Mouse (Mus musculus): Measurements from ENCODE around the gene Stk10.
A peak's percentile ranks its signal among the peaks of the same experiment; 100 is the strongest.
"Not testable (repeated sequence)": the region's sequence is repeated elsewhere in the genome, so short reads cannot be mapped to it uniquely, and the experiment has no call there.

The Stk10 gene

GRCm38 (mm10) chr11:32532765-32533481, at the start of gene Stk10:
Stk10 (plus strand) TSS chr11:32533305.
- DNase-seq (ENCODE audit: low spot score in 2 of 2) = peak; percentile 69 to 80

- no peak for DNase-seq (ENCODE audit: low spot score in 2 of 2)
These were observed 47.8 kb upstream of the Stk10 start for GRCm38 (mm10) chr11:32485290-32485689.

- no peak for DNase-seq (ENCODE audit: low spot score in 2 of 2)
These were observed 46.5 kb upstream of the Stk10 start for GRCm38 (mm10) chr11:32486621-32487020.

GRCm38 (mm10) chr11:32487501-32487900, 45.6 kb upstream of the Stk10 start:
- no peak for DNase-seq (ENCODE audit: low spot score in 2 of 2)

GRCm38 (mm10) chr11:32488344-32488743, 44.8 kb upstream of the Stk10 start:
- no peak for DNase-seq (ENCODE audit: low spot score in 2 of 2)

GRCm38 (mm10) chr11:32488808-32489670, 44.1 kb upstream of the Stk10 start:
- DNase-seq (ENCODE audit: low spot score in 2 of 2) = no peak

- DNase-seq (ENCODE audit: low spot score in 2 of 2) = no peak
These were observed 42.0 kb upstream of the Stk10 start for GRCm38 (mm10) chr11:32491079-32491478.

GRCm38 (mm10) chr11:32493312-32493711, 39.8 kb upstream of the Stk10 start:
- DNase-seq (ENCODE audit: low spot score in 2 of 2) = no peak

GRCm38 (mm10) chr11:32495283-32495682, 37.8 kb upstream of the Stk10 start:
- DNase-seq (ENCODE audit: low spot score in 2 of 2) = no peak

- DNase-seq (ENCODE audit: low spot score in 2 of 2) = peak in 1 of 2 experiments; percentile 39
These were observed 34.2 kb upstream of the Stk10 start for GRCm38 (mm10) chr11:32498757-32499535.

- no peak for DNase-seq (ENCODE audit: low spot score in 2 of 2)
These were observed 33.2 kb upstream of the Stk10 start for GRCm38 (mm10) chr11:32499931-32500330.

- DNase-seq (ENCODE audit: low spot score in 2 of 2) = no peak
These were observed 29.4 kb upstream of the Stk10 start for GRCm38 (mm10) chr11:32503711-32504110.

GRCm38 (mm10) chr11:32505091-32505739, 27.9 kb upstream of the Stk10 start:
- DNase-seq (ENCODE audit: low spot score in 2 of 2) = no peak

GRCm38 (mm10) chr11:32510930-32511329, 22.2 kb upstream of the Stk10 start:
- no peak for DNase-seq (ENCODE audit: low spot score in 2 of 2)

GRCm38 (mm10) chr11:32514853-32515252, 18.3 kb upstream of the Stk10 start:
- not testable (repeated sequence) for DNase-seq (ENCODE audit: low spot score in 2 of 2)

GRCm38 (mm10) chr11:32516091-32516490, 17.0 kb upstream of the Stk10 start:
- no peak for DNase-seq (ENCODE audit: low spot score in 2 of 2)

- no peak for DNase-seq (ENCODE audit: low spot score in 2 of 2)
These were observed 16.0 kb upstream of the Stk10 start for GRCm38 (mm10) chr11:32516916-32517712.

- no peak for DNase-seq (ENCODE audit: low spot score in 2 of 2)
These were observed 14.3 kb upstream of the Stk10 start for GRCm38 (mm10) chr11:32518770-32519169.

- no peak for DNase-seq (ENCODE audit: low spot score in 2 of 2)
These were observed 13.8 kb upstream of the Stk10 start for GRCm38 (mm10) chr11:32519354-32519753.

GRCm38 (mm10) chr11:32521246-32521645, 11.9 kb upstream of the Stk10 start:
- no peak for DNase-seq (ENCODE audit: low spot score in 2 of 2)

Data from frontal cortex, postnatal 25 days (tissue).